Mouse (Mus musculus): ENCODE measurements at regions not wholly inside any gene's neighbourhood (a gene's known extent, or its start where the extent isn't known, plus 50 kb on each side); places are given as distances from the start of the nearest gene placed in this dataset.

- no peak for TF ChIP-seq CTCF (IDR thresholded peaks at IDR 0.05; ENCODE audit: low read depth)
- no peak for ATAC-seq (replicated peaks; ENCODE audit: low FRiP score, low read depth)
- Histone ChIP-seq H3K27me3 (ENCODE audit: insufficient read depth, low read length) (no peaks in the 10 kb centered on the region), H3K4me1 (replicated peaks; ENCODE audit: insufficient read depth, low read length) (0 out of 2 replicates have a peak, but pooled peaks cover 4% of the 10 kb centered on the region), H3K4me2 (ENCODE audit: low read length) (no peak overlapping the region), H3K9me3 (replicated peaks; ENCODE audit: low read length) (no peaks in the 10 kb centered on the region), H3K36me3 (ENCODE audit: insufficient read depth, low read length) (no peaks in the 10 kb centered on the region), H3K27ac (no peak overlapping the region), H3K4me3 (replicated peaks; ENCODE audit: low read depth, low read length) (no peak overlapping the region), H3K9ac (ENCODE audit: low read depth, low read length) (no peak overlapping the region)
- peak; percentile 16 for DNase-seq (ENCODE audit: low spot score)
- 19% methylated on average over 2 of the region's 2 CpGs for WGBS
These were observed 129.0 kb upstream of the Cox10 start for GRCm38 (mm10) chr11:64208306-64208705.

GRCm38 (mm10) chr11:64207358-64207864 is 128.1 kb upstream of the Cox10 start:
- DNase-seq (ENCODE audit: low spot score) (no peak), ATAC-seq (replicated peaks; ENCODE audit: low FRiP score, low read depth) (no peak)
- Histone ChIP-seq H3K36me3 (ENCODE audit: insufficient read depth, low read length) (no peaks in the 10 kb centered on the region), H3K4me1 (replicated peaks; ENCODE audit: insufficient read depth, low read length) (0 out of 2 replicates have a peak, but pooled peaks cover 4% of the 10 kb centered on the region), H3K27ac (no peak overlapping the region), H3K4me2 (ENCODE audit: low read length) (no peak overlapping the region), H3K4me3 (replicated peaks; ENCODE audit: low read depth, low read length) (no peak overlapping the region), H3K9me3 (replicated peaks; ENCODE audit: low read length) (no peaks in the 10 kb centered on the region), H3K9ac (ENCODE audit: low read depth, low read length) (no peak overlapping the region), H3K27me3 (ENCODE audit: insufficient read depth, low read length) (no peaks in the 10 kb centered on the region)
- WGBS = 49% methylated on average over 4 of the region's 4 CpGs
- no peak for TF ChIP-seq CTCF (IDR thresholded peaks at IDR 0.05; ENCODE audit: low read depth)

GRCm38 (mm10) chr11:64206155-64206554 is 126.9 kb upstream of the Cox10 start:
- H3K4me2 ChIP-seq (ENCODE audit: low read length) = no peak overlapping the region
- no peak for ATAC-seq (replicated peaks; ENCODE audit: low FRiP score, low read depth)

GRCm38 (mm10) chr11:64205069-64205468 is 125.8 kb upstream of the Cox10 start:
- ATAC-seq (replicated peaks; ENCODE audit: low FRiP score, low read depth) (no peak), DNase-seq (ENCODE audit: low spot score) (no peak)
- Histone ChIP-seq H3K4me2 (ENCODE audit: low read length) (no peak overlapping the region), H3K27me3 (ENCODE audit: insufficient read depth, low read length) (no peaks in the 10 kb centered on the region), H3K36me3 (ENCODE audit: insufficient read depth, low read length) (no peaks in the 10 kb centered on the region), H3K4me3 (replicated peaks; ENCODE audit: low read depth, low read length) (no peak overlapping the region), H3K9ac (ENCODE audit: low read depth, low read length) (no peak overlapping the region), H3K9me3 (replicated peaks; ENCODE audit: low read length) (no peaks in the 10 kb centered on the region), H3K4me1 (replicated peaks; ENCODE audit: insufficient read depth, low read length) (0 out of 2 replicates have a peak, but pooled peaks cover 4% of the 10 kb centered on the region), H3K27ac (no peak overlapping the region)
- 76% methylated on average over 4 of the region's 4 CpGs for WGBS
- TF ChIP-seq CTCF (IDR thresholded peaks at IDR 0.05; ENCODE audit: low read depth) = no peak

More at GRCm38 (mm10) chr11:64206155-64206554, 126.9 kb upstream of the Cox10 start:
- no peak overlapping the region for H3K9ac ChIP-seq (ENCODE audit: low read depth, low read length)
- H3K27me3 ChIP-seq (ENCODE audit: insufficient read depth, low read length) = no peaks in the 10 kb centered on the region
- no peak overlapping the region for H3K27ac ChIP-seq
- H3K4me1 ChIP-seq (replicated peaks; ENCODE audit: insufficient read depth, low read length) = 0 out of 2 replicates have a peak, but pooled peaks cover 4% of the 10 kb centered on the region
- H3K36me3 ChIP-seq (ENCODE audit: insufficient read depth, low read length) = no peaks in the 10 kb centered on the region
- no peak for TF ChIP-seq CTCF (IDR thresholded peaks at IDR 0.05; ENCODE audit: low read depth)
- no peaks in the 10 kb centered on the region for H3K9me3 ChIP-seq (replicated peaks; ENCODE audit: low read length)
- no peak overlapping the region for H3K4me3 ChIP-seq (replicated peaks; ENCODE audit: low read depth, low read length)
- DNase-seq (ENCODE audit: low spot score) = no peak
- WGBS = 84% methylated on average over 2 of the region's 2 CpGs

- H3K9me3 ChIP-seq (replicated peaks; ENCODE audit: low read length) = no peaks in the 10 kb centered on the region
- H3K4me1 ChIP-seq (replicated peaks; ENCODE audit: insufficient read depth, low read length) = 0 out of 2 replicates have a peak, but pooled peaks cover 4% of the 10 kb centered on the region
- ATAC-seq (replicated peaks; ENCODE audit: low FRiP score, low read depth) (no peak), DNase-seq (ENCODE audit: low spot score) (no peak)
- no peak overlapping the region for H3K27ac ChIP-seq
- TF ChIP-seq CTCF (IDR thresholded peaks at IDR 0.05; ENCODE audit: low read depth) = no peak
- WGBS = 64% methylated on average over 7 of the region's 7 CpGs
- H3K4me2 ChIP-seq (ENCODE audit: low read length) = no peak overlapping the region
- H3K36me3 ChIP-seq (ENCODE audit: insufficient read depth, low read length) = no peaks in the 10 kb centered on the region
- no peak overlapping the region for H3K4me3 ChIP-seq (replicated peaks; ENCODE audit: low read depth, low read length)
- no peaks in the 10 kb centered on the region for H3K27me3 ChIP-seq (ENCODE audit: insufficient read depth, low read length)
- no peak overlapping the region for H3K9ac ChIP-seq (ENCODE audit: low read depth, low read length)
These were observed 125.0 kb upstream of the Cox10 start for GRCm38 (mm10) chr11:64204305-64204704.

GRCm38 (mm10) chr11:64200874-64201273 is 121.6 kb upstream of the Cox10 start:
- no peaks in the 10 kb centered on the region for H3K27me3 ChIP-seq (ENCODE audit: insufficient read depth, low read length)
- H3K9me3 ChIP-seq (replicated peaks; ENCODE audit: low read length) = no peaks in the 10 kb centered on the region
- no peaks in the 10 kb centered on the region for H3K36me3 ChIP-seq (ENCODE audit: insufficient read depth, low read length)
- H3K27ac ChIP-seq = no peak overlapping the region
- H3K9ac ChIP-seq (ENCODE audit: low read depth, low read length) = no peak overlapping the region
- no peak overlapping the region for H3K4me2 ChIP-seq (ENCODE audit: low read length)
- no peak for TF ChIP-seq CTCF (IDR thresholded peaks at IDR 0.05; ENCODE audit: low read depth)
- no peak overlapping the region for H3K4me3 ChIP-seq (replicated peaks; ENCODE audit: low read depth, low read length)
- H3K4me1 ChIP-seq (replicated peaks; ENCODE audit: insufficient read depth, low read length) = no peaks in the 10 kb centered on the region
- DNase-seq (ENCODE audit: low spot score) = no peak
- 88% methylated on average over 6 of the region's 6 CpGs for WGBS
- ATAC-seq (replicated peaks; ENCODE audit: low FRiP score, low read depth) = no peak

GRCm38 (mm10) chr11:64195272-64195671 is 116.0 kb upstream of the Cox10 start:
- ATAC-seq (replicated peaks; ENCODE audit: low FRiP score, low read depth) = no peak
- WGBS = 76% methylated on average over 3 of the region's 3 CpGs
- Histone ChIP-seq H3K27me3 (ENCODE audit: insufficient read depth, low read length) (no peaks in the 10 kb centered on the region), H3K36me3 (ENCODE audit: insufficient read depth, low read length) (no peaks in the 10 kb centered on the region), H3K9ac (ENCODE audit: low read depth, low read length) (no peak overlapping the region), H3K27ac (no peak overlapping the region), H3K4me3 (replicated peaks; ENCODE audit: low read depth, low read length) (no peak overlapping the region), H3K4me1 (replicated peaks; ENCODE audit: insufficient read depth, low read length) (no peaks in the 10 kb centered on the region), H3K9me3 (replicated peaks; ENCODE audit: low read length) (no peaks in the 10 kb centered on the region), H3K4me2 (ENCODE audit: low read length) (no peak overlapping the region)
- no peak for DNase-seq (ENCODE audit: low spot score)
- TF ChIP-seq CTCF (IDR thresholded peaks at IDR 0.05; ENCODE audit: low read depth) = no peak

All from kidney, postnatal 0 days (tissue).